Mouse (Mus musculus) layer of hippocampus, adult 8-10 months (tissue): ENCODE results near the gene Lrrc56. TPM values are rescaled to one million over a fixed set of nuclear protein-coding genes. Genes with fewer than 3 reads are reported as not detected.

Experiments
- microRNA-seq, 2 experiments: library from miRNA; unstranded; fragments of <30 nt; microRNA quantifications; one replicate each; pipeline ENCODE4 v1.2.0; 2022
- total RNA-seq, 4 experiments: library from RNA; stranded (reverse); gene quantifications; 2 replicates each; pipeline ENCODE4 v1.2.4; 2022

Lrrc56 gene
- total RNA-seq, 4 experiments from 2014 or later, result 3.6 to 5.6 (median 5.1) TPM

Small RNAs within 50 kb of the gene (microRNA-seq; reads per million reads assigned to microRNA genes)
- 26.5 to 125 reads per million in 2 experiments for gene Mir210

Other genes starting within 250 kb of the Lrrc56 start
- not detected for gene Ifitm5, start 243.9 kb upstream of the Lrrc56 start, total RNA-seq
- not detected for gene Gm45717, start 238.2 kb upstream of the Lrrc56 start, total RNA-seq
- gene Ifitm2, start 238.2 kb upstream of the Lrrc56 start, total RNA-seq, result 10 to 100 TPM; 13.8 to 19.4 (median 17.2) TPM
- 1 to 10 TPM; 2.5 to 5.1 (median 2.7) TPM for gene Ifitm1, start 226.9 kb upstream of the Lrrc56 start, total RNA-seq
- gene Ifitm3, start 183.4 kb upstream of the Lrrc56 start, total RNA-seq, result 10 to 100 TPM in 3 of 4 experiments, 1 to 10 TPM in 1; 9.0 to 40.6 (median 20.8) TPM
- gene Ifitm6, start 176.2 kb upstream of the Lrrc56 start, total RNA-seq, result 1 to 10 TPM in 1 of 4 experiments, not detected in 3; 1.1 TPM
- gene Gm17387, start 165.0 kb upstream of the Lrrc56 start, total RNA-seq, result not detected
- 10 to 100 TPM; 72.5 to 87.3 (median 78.8) TPM for gene B4galnt4, start 133.1 kb upstream of the Lrrc56 start, total RNA-seq
- gene Pkp3, start 115.9 kb upstream of the Lrrc56 start, total RNA-seq, result not detected
- gene Sigirr, start 93.6 kb upstream of the Lrrc56 start, total RNA-seq, result 1 to 10 TPM; 2.6 to 3.1 (median 2.9) TPM
- gene Ano9, start 76.4 kb upstream of the Lrrc56 start, total RNA-seq, result not detected
- 10 to 100 TPM; 39.5 to 57.5 (median 54.0) TPM for gene Ptdss2, start 71.8 kb upstream of the Lrrc56 start, total RNA-seq
- 10 to 100 TPM; 37.5 to 49.4 (median 42.2) TPM for gene Rnh1, start 21.3 kb upstream of the Lrrc56 start, total RNA-seq
- gene Hras, start 152 bp upstream of the Lrrc56 start, total RNA-seq, result 100 to 1,000 TPM; 181 to 211 (median 191) TPM
- gene Lmntd2, start 19.9 kb downstream of the Lrrc56 start, total RNA-seq, result not detected
- gene Rassf7, start 21.7 kb downstream of the Lrrc56 start, total RNA-seq, result 1 to 10 TPM in 2 of 4 experiments, under 1 TPM in 2; 0.71 to 2.0 (median 1.00) TPM
- gene Phrf1, start 34.6 kb downstream of the Lrrc56 start, total RNA-seq, result 10 to 100 TPM; 68.4 to 95.2 (median 79.3) TPM
- gene Irf7, start 72.3 kb downstream of the Lrrc56 start, total RNA-seq, result 1 to 10 TPM in 2 of 4 experiments, under 1 TPM in 2; 0.85 to 3.8 (median 2.0) TPM
- not detected for gene Cdhr5, start 82.6 kb downstream of the Lrrc56 start, total RNA-seq
- gene Sct, start 85.0 kb downstream of the Lrrc56 start, total RNA-seq, result not detected
- under 1 TPM in 1 of 4 experiments, not detected in 3; 0.27 TPM for gene Drd4, start 97.8 kb downstream of the Lrrc56 start, total RNA-seq
- gene Deaf1, start 133.5 kb downstream of the Lrrc56 start, total RNA-seq, result 10 to 100 TPM; 67.9 to 84.7 (median 78.5) TPM
- 10 to 100 TPM; 32.4 to 36.5 (median 34.7) TPM for gene Tmem80, start 133.6 kb downstream of the Lrrc56 start, total RNA-seq
- gene Eps8l2, start 144.7 kb downstream of the Lrrc56 start, total RNA-seq, result 1 to 10 TPM; 3.6 to 7.2 (median 6.4) TPM
- 100 to 1,000 TPM; 107 to 127 (median 116) TPM for gene Taldo1, start 198.0 kb downstream of the Lrrc56 start, total RNA-seq
- gene Gatd1, start 220.0 kb downstream of the Lrrc56 start, total RNA-seq, result 10 to 100 TPM; 36.8 to 41.3 (median 38.6) TPM
- gene Cend1, start 235.3 kb downstream of the Lrrc56 start, total RNA-seq, result 100 to 1,000 TPM; 248 to 286 (median 272) TPM
- 100 to 1,000 TPM; 295 to 343 (median 318) TPM for gene Slc25a22, start 243.7 kb downstream of the Lrrc56 start, total RNA-seq
- 1 to 10 TPM; 1.1 to 2.0 (median 1.5) TPM for gene Pidd1, start 249.9 kb downstream of the Lrrc56 start, total RNA-seq